13 mouse cellular contexts compared by ENCODE assay signal in genomic region chr2:127590840-127591239, GRCm38 (mm10). TPM values are rescaled to one million over a fixed set of nuclear protein-coding genes. Genes with fewer than 3 reads are reported as not detected.
A peak's percentile ranks its signal among the peaks of the same experiment; 100 is the strongest.
DNase-seq lines count a peak whose midpoint lies in the region; ATAC-seq and TF ChIP-seq lines count a peak whose summit lies in the region.
"Had no signal": no experiment of that assay in that cellular context is flagged by ENCODE, and none has a peak within 500 bp of the region (broad histone marks: within the 10 kb centered on the region; RNA-seq: fewer than 3 reads in every experiment).

No protein-coding gene starts in this region.

- peak overlapping the region; percentile 54 for H3K4me3 ChIP-seq in gastrocnemius, adult 2 months
- no peak overlapping the region for H3K4me3 ChIP-seq in layer of hippocampus, adult 2 months
- H3K4me3 ChIP-seq in E14TG2a.4 (replicated peaks; ENCODE audit: low read length), result peak overlapping the region; percentile 97
- H3K4me3 ChIP-seq: limb, embryonic 15.5 days had no signal

- TF ChIP-seq CTCF in gastrocnemius, adult 2 months (IDR thresholded peaks at IDR 0.05), result peak; percentile 39
- peak; percentile 67 for TF ChIP-seq CTCF in layer of hippocampus, adult 2 months (conservative IDR thresholded peaks at IDR 0.05)
- TF ChIP-seq CTCF in E14TG2a.4 (conservative IDR thresholded peaks at IDR 0.05; ENCODE audit: low read length), result no peak; the same call in 1 of the 2 replicates

- peaks cover 52% of the 10 kb centered on the region for H3K36me3 ChIP-seq in E14TG2a.4 (ENCODE audit: insufficient read depth, low read length)

- intact Hi-C loops in gastrocnemius, adult 2 months (cut with DNase I), result no loop called here
- intact Hi-C loops in gastrocnemius, postnatal 14 days (cut with DNase I; ENCODE audit: low total_unique reads), result no loop called here

- H3K4me1 ChIP-seq in E14TG2a.4 (replicated peaks; ENCODE audit: low read depth, low read length), result peaks cover 46% of the 10 kb centered on the region

- no peak for DNase-seq in gastrocnemius, adult 2 months
- no peak for DNase-seq in gastrocnemius, postnatal 14 days
- DNase-seq in layer of hippocampus, adult 2 months (ENCODE audit: low spot score in 2 of 2), result no peak
- no peak for DNase-seq in layer of hippocampus, postnatal 25 days (ENCODE audit: extremely low spot score in 1 of 2, low spot score in 1 of 2)
- DNase-seq in naive thymus-derived CD4-positive, alpha-beta T cell, adult 2 months (ENCODE audit: low read depth), result peak; percentile 59
- DNase-seq in embryo, embryonic 10.5 days (ENCODE audit: low spot score), result no peak
- DNase-seq: adrenal gland, adult 8-10 months; cerebellum, adult 18-20 months; midbrain, embryonic 14.5 days had no signal

- H3K9me3 ChIP-seq in E14TG2a.4 (ENCODE audit: low read length), result no peaks in the 10 kb centered on the region
- H3K9me3 ChIP-seq: limb, embryonic 15.5 days had no signal

- ATAC-seq in megakaryocyte progenitor cell, adult 5-6 weeks (replicated peaks; ENCODE audit: poor library complexity), result no peak

- peak overlapping the region; percentile 16 for H3K27ac ChIP-seq in gastrocnemius, adult 2 months
- no peak overlapping the region for H3K27ac ChIP-seq in layer of hippocampus, adult 2 months

- no peaks in the 10 kb centered on the region for H3K27me3 ChIP-seq in E14TG2a.4 (ENCODE audit: insufficient read depth, low read length)
- H3K27me3 ChIP-seq: limb, embryonic 15.5 days had no signal

RNA-seq across cellular contexts. Expression of gene Mrps5, which starts 3.8 kb away (rescaled TPM):
- total RNA-seq in gastrocnemius, adult 2 months (2021), result 10 to 100 TPM; 74.1 to 96.2 TPM
- 10 to 100 TPM; 85.2 to 98.4 TPM for total RNA-seq in gastrocnemius, postnatal 14 days (2021)
- 10 to 100 TPM; 91.9 TPM for total RNA-seq in layer of hippocampus, adult 2 months (2021)
- 100 to 1,000 TPM in 1 of 2 experiments, 10 to 100 TPM in 1; 81.1 to 102 TPM for total RNA-seq in layer of hippocampus, postnatal 25 days (2021)
- total RNA-seq in megakaryocyte progenitor cell, adult 5-6 weeks (2015), result 29.1 and 37.2 TPM in 2 replicates
- 121 and 187 TPM in 2 replicates for total RNA-seq in megakaryocyte progenitor cell, adult 5-6 weeks (2017)

RNA-seq across cellular contexts. Expression of gene Zfp661, which starts 3.9 kb away (rescaled TPM):
- 1 to 10 TPM; 2.4 to 2.6 TPM for total RNA-seq in gastrocnemius, adult 2 months (2021)
- total RNA-seq in gastrocnemius, postnatal 14 days (2021), result 1 to 10 TPM; 1.3 to 2.5 TPM
- total RNA-seq in layer of hippocampus, adult 2 months (2021), result 1 to 10 TPM; 7.8 to 8.6 TPM
- 1 to 10 TPM; 8.3 to 8.9 TPM for total RNA-seq in layer of hippocampus, postnatal 25 days (2021)
- total RNA-seq in megakaryocyte progenitor cell, adult 5-6 weeks (2015), result 2.8 and 4.7 TPM in 2 replicates
- total RNA-seq in megakaryocyte progenitor cell, adult 5-6 weeks (2017), result 2.6 and 4.9 TPM in 2 replicates

RNA-seq across cellular contexts. Expression of gene Prom2, which starts 49.6 kb away (rescaled TPM):
- total RNA-seq in gastrocnemius, adult 2 months (2021), result not detected
- total RNA-seq in gastrocnemius, postnatal 14 days (2021), result not detected
- total RNA-seq in layer of hippocampus, adult 2 months (2021), result under 1 TPM; 0.08 to 0.10 TPM
- under 1 TPM in 1 of 2 experiments, not detected in 1; 0.05 TPM for total RNA-seq in layer of hippocampus, postnatal 25 days (2021)
- total RNA-seq in megakaryocyte progenitor cell, adult 5-6 weeks (2015), result not detected in 2 replicates
- not detected in 2 replicates for total RNA-seq in megakaryocyte progenitor cell, adult 5-6 weeks (2017)
- total RNA-seq: gastrocnemius, adult 18-20 months had no signal
